Mouse (Mus musculus) midbrain, postnatal 0 days (tissue): ENCODE data around the gene Mb21d2. TPM values are rescaled to one million over a fixed set of nuclear protein-coding genes. Genes with fewer than 3 reads are reported as not detected.

Source experiments
- ATAC-seq: fragments of 200-750 bp; cut with Nextera tagmentation; 2 replicates; pipeline ENCODE4 v1.8.0; 2017; ENCODE audit warnings: moderate number of reproducible peaks, mild to moderate bottlenecking, moderate TSS enrichment, moderate library complexity; ENCODE audit not compliant: low FRiP score
- DNase-seq: peaks from one replicate; pipeline ENCODE4 v3.0.0-alpha.2; 2015; ENCODE audit warnings: low spot score
- H3K27ac ChIP-seq: fragments of 300-500 bp; sonication (generic); 2 replicates; pipeline ENCODE4 v1.5.1; 2014; ENCODE audit warnings: low read depth, mild to moderate bottlenecking, low read length, mixed read lengths
- H3K27me3 ChIP-seq: fragments of 300-500 bp; sonication (generic); 2 replicates; pipeline ENCODE4 v1.6.1; 2014; ENCODE audit warnings: low read length, control low read depth, mixed read lengths; ENCODE audit not compliant: insufficient read depth
- H3K36me3 ChIP-seq: fragments of 300-500 bp; sonication (generic); 2 replicates; pipeline ENCODE4 v1.6.1; 2014; ENCODE audit warnings: low read length, control low read depth, mixed read lengths; ENCODE audit not compliant: insufficient read depth
- H3K4me1 ChIP-seq: fragments of 300-500 bp; sonication (generic); 2 replicates; pipeline ENCODE4 v1.6.1; 2014; ENCODE audit warnings: mild to moderate bottlenecking, control low read depth, antibody characterized with exemption, low read length, mixed read lengths; ENCODE audit not compliant: insufficient read depth
- H3K4me2 ChIP-seq: fragments of 300-500 bp; sonication (generic); 2 replicates; pipeline ENCODE4 v1.6.1; 2014; ENCODE audit warnings: low read depth, mild to moderate bottlenecking, low read length, mixed read lengths; ENCODE audit not compliant: poor library complexity, severe bottlenecking
- H3K4me3 ChIP-seq: fragments of 300-500 bp; sonication (generic); 2 replicates; pipeline ENCODE4 v1.5.1; 2014; ENCODE audit warnings: low read depth, mild to moderate bottlenecking, low read length, moderate library complexity
- H3K9ac ChIP-seq: fragments of 300-500 bp; sonication (generic); replicated peaks from 2 replicates; pipeline ENCODE4 v1.6.1; 2014; ENCODE audit warnings: mild to moderate bottlenecking, low read length, moderate library complexity, mixed read lengths; ENCODE audit not compliant: poor library complexity, severe bottlenecking
- H3K9me3 ChIP-seq: fragments of 300-500 bp; sonication (generic); 2 replicates; pipeline ENCODE4 v1.6.1; 2016; ENCODE audit warnings: low read length, control low read depth
- CTCF ChIP-seq: IDR thresholded peaks from 2 replicates; pipeline ENCODE4 v1.5.1; 2016; ENCODE audit warnings: antibody characterized with exemption, mild to moderate bottlenecking
- WGBS: fragments of 180-500 bp; shearing (Covaris S2); extraction: QIAGEN DNeasy Blood & Tissue Kit; methylation state at CpG from one replicate; pipeline ENCODE4 v1.1.7; 2014; 5-methylcytosine and 5-hydroxymethylcytosine counted together
- polyA plus RNA-seq: library from polyadenylated mRNA; unstranded; fragments of >200 nt; fragmentation: Nextera tagmentation; extraction: Ambion mirVana; gene quantifications from 2 replicates; pipeline ENCODE4 v1.2.1, GENCODE M21; 2015
- total RNA-seq: library from RNA; depleted of rRNA; stranded (reverse); fragments of >200 nt; gene quantifications from 2 replicates; pipeline ENCODE4 v1.2.3, GENCODE M21; 2014

Mb21d2 gene
- total and polyA plus RNA-seq, 2 experiments from 2014 or later = 16.9 to 51.5 TPM

GRCm38 (mm10) chr16:28838016-28838415 lies 91.5 kb downstream of the Mb21d2 start:
- Histone ChIP-seq H3K27me3 (no peaks in the 10 kb centered on the region), H3K4me1 (no peaks in the 10 kb centered on the region; the same call in 1 of the 2 replicates), H3K4me2 (no peak overlapping the region), H3K4me3 (no peak overlapping the region), H3K9me3 (no peaks in the 10 kb centered on the region), H3K27ac (no peak overlapping the region), H3K9ac (no peak overlapping the region), H3K36me3 (no peaks in the 10 kb centered on the region)
- peak; percentile 52; the same call in 1 of the 2 replicates for ATAC-seq
- DNase-seq = peak; percentile 82
- WGBS = 15% methylated on average over 12 of the region's 12 CpGs
- TF ChIP-seq CTCF = peak; percentile 93

- H3K4me2 ChIP-seq = no peak overlapping the region
- no peaks in the 10 kb centered on the region for H3K9me3 ChIP-seq
- H3K4me3 ChIP-seq = no peak overlapping the region
- no peak overlapping the region for H3K27ac ChIP-seq
- DNase-seq = no peak
- no peaks in the 10 kb centered on the region for H3K27me3 ChIP-seq
- no peak for TF ChIP-seq CTCF
- H3K4me1 ChIP-seq = no peaks in the 10 kb centered on the region
- ATAC-seq = no peak
- H3K9ac ChIP-seq = no peak overlapping the region
- peaks cover 12% of the 10 kb centered on the region for H3K36me3 ChIP-seq
- WGBS = 72% methylated on average over 12 of the region's 12 CpGs
Observed at GRCm38 (mm10) chr16:28832085-28832635, 97.3 kb downstream of the Mb21d2 start.

- Histone ChIP-seq H3K9me3 (no peaks in the 10 kb centered on the region), H3K4me3 (no peak overlapping the region), H3K4me2 (no peak overlapping the region), H3K27ac (no peak overlapping the region), H3K36me3 (peaks cover 15% of the 10 kb centered on the region), H3K27me3 (no peaks in the 10 kb centered on the region), H3K9ac (no peak overlapping the region), H3K4me1 (no peaks in the 10 kb centered on the region)
- DNase-seq = no peak
- ATAC-seq = no peak
- no peak for TF ChIP-seq CTCF
- WGBS = 90% methylated on average over 10 of the region's 10 CpGs
Observed at GRCm38 (mm10) chr16:28829263-28829955, 100.1 kb downstream of the Mb21d2 start.

- WGBS = 97% methylated on average over 8 of the region's 8 CpGs
- Histone ChIP-seq H3K4me2 (no peak overlapping the region), H3K9ac (no peak overlapping the region), H3K4me3 (no peak overlapping the region), H3K27me3 (no peaks in the 10 kb centered on the region), H3K9me3 (no peaks in the 10 kb centered on the region), H3K27ac (no peak overlapping the region), H3K4me1 (no peaks in the 10 kb centered on the region), H3K36me3 (peaks cover 15% of the 10 kb centered on the region)
- TF ChIP-seq CTCF = no peak
- no peak for ATAC-seq
- no peak for DNase-seq
Observed at GRCm38 (mm10) chr16:28824781-28825180, 104.7 kb downstream of the Mb21d2 start.

- Histone ChIP-seq H3K36me3 (0 out of 2 replicates have a peak, but pooled peaks cover 3% of the 10 kb centered on the region), H3K27me3 (no peaks in the 10 kb centered on the region), H3K4me1 (no peaks in the 10 kb centered on the region), H3K4me3 (no peak overlapping the region), H3K9ac (no peak overlapping the region), H3K27ac (no peak overlapping the region), H3K9me3 (no peaks in the 10 kb centered on the region), H3K4me2 (no peak overlapping the region)
- no peak for TF ChIP-seq CTCF
- no peak for DNase-seq
- WGBS = 73% methylated on average over 6 of the region's 6 CpGs
- no peak for ATAC-seq
Observed at GRCm38 (mm10) chr16:28821774-28822173, 107.7 kb downstream of the Mb21d2 start.

GRCm38 (mm10) chr16:28818749-28819285 lies 110.7 kb downstream of the Mb21d2 start:
- 54% methylated on average over 5 of the region's 5 CpGs for WGBS
- no peak overlapping the region for H3K27ac ChIP-seq
- ATAC-seq (no peak), DNase-seq (no peak)
- H3K9me3 ChIP-seq = no peaks in the 10 kb centered on the region
- no peak for TF ChIP-seq CTCF
- H3K4me3 ChIP-seq = no peak overlapping the region
- H3K9ac ChIP-seq = no peak overlapping the region
- no peak overlapping the region for H3K4me2 ChIP-seq
- H3K4me1 ChIP-seq = no peaks in the 10 kb centered on the region
- no peaks in the 10 kb centered on the region for H3K27me3 ChIP-seq
- H3K36me3 ChIP-seq = no peaks in the 10 kb centered on the region
